Mouse (Mus musculus): ENCODE measurements around the gene Oprm1.

- TF ChIP-seq POLR2A (IDR thresholded peaks at IDR 0.05; ENCODE audit: borderline replicate concordance, insufficient read depth, low read length) (no peak), CTCF (IDR thresholded peaks at IDR 0.05; ENCODE audit: borderline replicate concordance, insufficient read depth, low read depth, low read length) (no peak)
These were observed 289.1 kb downstream of the Oprm1 start for GRCm38 (mm10) chr10:7047288-7047918.
